In genomic region chr8:120290614-120291013, GRCm38 (mm10) we compare ENCODE assay signal across 12 mouse cellular contexts.
DNase-seq lines count a peak whose midpoint lies in the region; ATAC-seq and TF ChIP-seq lines count a peak whose summit lies in the region.
"Had no signal": no experiment of that assay in that cellular context is flagged by ENCODE, and none has a peak within 500 bp of the region (broad histone marks: within the 10 kb centered on the region; RNA-seq: fewer than 3 reads in every experiment).

No protein-coding gene starts in this region.

- peak overlapping the region; percentile 74 for H3K27ac ChIP-seq in forebrain, embryonic 10.5 days
- no peak overlapping the region; the same call in 1 of the 2 replicates for H3K27ac ChIP-seq in forebrain, embryonic 15.5 days (replicated peaks)
- peak overlapping the region; percentile 38; the same call in 1 of the 2 replicates for H3K27ac ChIP-seq in hindbrain, embryonic 15.5 days (replicated peaks)
- no peak overlapping the region for H3K27ac ChIP-seq in hindbrain, postnatal 0 days

- DNase-seq in forebrain, embryonic 10.5 days (ENCODE audit: extremely low spot score, low spot score) = no peak
- DNase-seq in hindbrain, postnatal 0 days (ENCODE audit: low spot score) = no peak
- DNase-seq in thymus, postnatal 4 days = peak; percentile 33
- DNase-seq in thymus, postnatal 10 days (ENCODE audit: low spot score in 2 of 2) = no peak
- DNase-seq in adrenal gland, postnatal 4 days (ENCODE audit: low spot score in 2 of 2) = no peak
- no peak for DNase-seq in adrenal gland, postnatal 14 days
- DNase-seq: heart, postnatal 10 days; kidney, adult 9 months; right cerebral cortex, postnatal 4 days had no signal

- WGBS in forebrain, embryonic 10.5 days = 72% methylated on average over 15 of the region's 15 CpGs
- 55% methylated on average over 15 of the region's 15 CpGs for WGBS in forebrain, embryonic 15.5 days
- 55% methylated on average over 15 of the region's 15 CpGs for WGBS in hindbrain, embryonic 15.5 days
- 37% methylated on average over 15 of the region's 15 CpGs for WGBS in hindbrain, postnatal 0 days

- H3K9ac ChIP-seq in forebrain, embryonic 15.5 days (replicated peaks) = no peak overlapping the region
- H3K9ac ChIP-seq in hindbrain, embryonic 15.5 days = no peak overlapping the region
- H3K9ac ChIP-seq in hindbrain, postnatal 0 days (replicated peaks; ENCODE audit: low read length) = no peak overlapping the region
- H3K9ac ChIP-seq: limb, embryonic 12.5 days had no signal

- no peak for ATAC-seq in forebrain, embryonic 15.5 days (replicated peaks)
- no peak for ATAC-seq in hindbrain, embryonic 15.5 days (ENCODE audit: low FRiP score, low read depth)
- no peak for ATAC-seq in hindbrain, postnatal 0 days

- no peaks in the 10 kb centered on the region for H3K9me3 ChIP-seq in forebrain, embryonic 10.5 days
- no peaks in the 10 kb centered on the region for H3K9me3 ChIP-seq in forebrain, embryonic 15.5 days
- H3K9me3 ChIP-seq in hindbrain, embryonic 15.5 days = no peaks in the 10 kb centered on the region
- no peaks in the 10 kb centered on the region for H3K9me3 ChIP-seq in hindbrain, postnatal 0 days (ENCODE audit: low read length)
- H3K9me3 ChIP-seq: limb, embryonic 12.5 days had no signal

- no peak overlapping the region for H3K4me3 ChIP-seq in forebrain, embryonic 10.5 days
- H3K4me3 ChIP-seq in forebrain, embryonic 15.5 days = no peak overlapping the region
- H3K4me3 ChIP-seq in hindbrain, embryonic 15.5 days = no peak overlapping the region
- no peak overlapping the region for H3K4me3 ChIP-seq in hindbrain, postnatal 0 days (ENCODE audit: low read length)
- H3K4me3 ChIP-seq: limb, embryonic 12.5 days had no signal

- H3K27me3 ChIP-seq in forebrain, embryonic 10.5 days (ENCODE audit: poor library complexity, severe bottlenecking) = peaks cover 85% of the 10 kb centered on the region
- H3K27me3 ChIP-seq in forebrain, embryonic 15.5 days = no peaks in the 10 kb centered on the region
- H3K27me3 ChIP-seq in hindbrain, embryonic 15.5 days = no peaks in the 10 kb centered on the region
- H3K27me3 ChIP-seq in hindbrain, postnatal 0 days (ENCODE audit: insufficient read depth, low read length) = no peaks in the 10 kb centered on the region
- H3K27me3 ChIP-seq: limb, embryonic 12.5 days had no signal

- no peak overlapping the region for H3K4me2 ChIP-seq in forebrain, embryonic 15.5 days (replicated peaks)
- H3K4me2 ChIP-seq in hindbrain, embryonic 15.5 days = no peak overlapping the region
- no peak overlapping the region for H3K4me2 ChIP-seq in hindbrain, postnatal 0 days (ENCODE audit: low read depth, low read length)
- H3K4me2 ChIP-seq: limb, embryonic 12.5 days had no signal

- H3K36me3 ChIP-seq in forebrain, embryonic 10.5 days (replicated peaks) = no peaks in the 10 kb centered on the region
- no peaks in the 10 kb centered on the region for H3K36me3 ChIP-seq in forebrain, embryonic 15.5 days
- H3K36me3 ChIP-seq in hindbrain, embryonic 15.5 days = no peaks in the 10 kb centered on the region
- no peaks in the 10 kb centered on the region for H3K36me3 ChIP-seq in hindbrain, postnatal 0 days (ENCODE audit: insufficient read depth, low read length)
- H3K36me3 ChIP-seq: limb, embryonic 12.5 days had no signal

- peaks cover 92% of the 10 kb centered on the region for H3K4me1 ChIP-seq in forebrain, embryonic 10.5 days
- peaks cover 82% of the 10 kb centered on the region for H3K4me1 ChIP-seq in forebrain, embryonic 15.5 days
- peaks cover 80% of the 10 kb centered on the region for H3K4me1 ChIP-seq in hindbrain, embryonic 15.5 days (replicated peaks)
- H3K4me1 ChIP-seq in hindbrain, postnatal 0 days (ENCODE audit: insufficient read depth, low read length) = peaks cover 49% of the 10 kb centered on the region

- TF ChIP-seq CTCF in hindbrain, postnatal 0 days (IDR thresholded peaks at IDR 0.05; ENCODE audit: low read depth) = no peak

Comparison
In these comparisons a context has a peak if more than half of its experiments do, and no peak if none do; other contexts are left out.
1. H3K27ac ChIP-seq: peak in forebrain, embryonic 10.5 days (single experiment) and hindbrain, embryonic 15.5 days (single experiment); none in forebrain, embryonic 15.5 days (single experiment) and hindbrain, postnatal 0 days (single experiment).